Mouse (Mus musculus) adrenal gland, postnatal 14 days (tissue): ENCODE measurements around the gene Zfp697. TPM values are rescaled to one million over a fixed set of nuclear protein-coding genes. Genes with fewer than 3 reads are reported as not detected.

Experiments used
- DNase-seq: peaks from one replicate; pipeline ENCODE4 v3.0.0; 2021; ENCODE audit warnings: mixed read lengths
- long read RNA-seq, 2 experiments: library from polyadenylated mRNA; stranded (forward); transcript quantifications; one replicate each; pipeline ENCODE4 v2.0.0; 2021
- total RNA-seq: library from RNA; stranded (reverse); gene quantifications from 2 replicates; pipeline ENCODE4 v1.2.3, GENCODE M21; 2021

The Zfp697 gene
- 3.4 and 4.3 TPM in 2 replicates for total RNA-seq
- long read RNA-seq, experiment 1, partial matches to known transcripts: 0 of 4 reads
- long read RNA-seq, experiment 1, other reads (novel, unspliced or antisense): 2 of 4 reads
- long read RNA-seq, experiment 2, partial matches to known transcripts: 0 of 1 reads
- long read RNA-seq, experiment 2, other reads (novel, unspliced or antisense): 0 of 1 reads

- peak; percentile 89 for DNase-seq
Observed at GRCm38 (mm10) chr3:98382246-98382939, at the start of gene Zfp697. Gene Zfp697 (plus strand): TSS chr3:98382461.

DNA sequence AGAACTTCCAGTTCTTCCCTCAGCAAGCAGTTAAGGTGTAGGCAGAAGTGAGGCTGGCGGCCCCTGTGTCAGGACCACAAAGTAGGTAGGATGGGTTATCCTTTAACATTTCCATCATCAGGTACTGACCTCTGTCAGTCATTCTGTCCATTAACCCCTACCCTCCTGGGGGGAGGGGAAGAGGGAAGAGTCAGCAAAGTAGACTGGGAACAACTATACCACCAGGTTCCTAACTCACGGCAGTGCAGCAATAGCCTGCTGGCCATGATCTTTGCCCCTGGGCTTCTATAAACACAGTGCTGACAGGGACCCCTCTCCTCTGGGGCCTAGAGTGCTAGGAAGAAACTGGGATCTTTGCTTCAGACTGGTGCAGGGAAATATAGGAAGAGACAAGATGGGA lies 48.3 kb upstream of the Zfp697 start:
- no peak for DNase-seq

DNA sequence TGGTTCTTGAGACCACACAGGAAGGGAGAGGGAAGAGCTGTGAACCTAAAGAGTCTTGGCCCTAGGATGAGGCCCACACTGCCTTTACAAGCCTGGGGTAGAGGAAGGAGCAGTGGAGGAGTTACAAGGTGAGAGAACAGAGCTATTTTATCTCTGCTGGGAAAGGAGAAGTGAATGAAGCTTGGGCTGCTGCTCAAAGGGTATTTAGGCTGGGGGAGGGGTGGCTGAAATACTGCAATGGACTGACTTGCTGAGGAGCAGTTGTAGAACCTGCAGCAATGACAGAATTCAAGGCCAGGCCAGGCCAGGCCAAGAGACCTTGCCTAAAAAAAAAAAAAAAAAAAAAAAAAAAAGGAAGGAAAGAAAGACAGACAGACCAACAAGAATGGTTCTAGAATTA lies 46.9 kb upstream of the Zfp697 start:
- no peak for DNase-seq

DNA sequence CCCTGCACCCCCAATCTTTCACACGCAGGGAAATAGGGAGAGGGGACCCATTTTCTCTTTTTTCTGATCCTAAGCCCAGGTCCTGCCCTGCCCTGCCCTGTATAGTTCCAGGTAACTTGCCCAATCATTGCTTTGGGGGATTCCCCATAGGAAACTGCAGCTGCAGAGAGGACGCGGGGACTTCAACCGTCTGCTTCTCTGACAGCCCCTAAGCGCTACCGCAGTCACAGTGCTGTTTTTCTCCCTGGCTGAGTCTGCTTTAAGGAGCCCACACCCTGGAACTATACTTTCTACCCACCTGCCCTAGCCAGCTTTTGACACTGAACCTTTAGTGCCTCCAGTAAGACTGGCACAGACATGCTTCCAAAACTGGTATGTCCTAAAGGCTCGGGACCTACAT lies 46.4 kb upstream of the Zfp697 start:
- no peak for DNase-seq

- DNase-seq: no peak
Observed at GRCm38 (mm10) chr3:98336661-98337654, 45.3 kb upstream of the Zfp697 start.

DNA sequence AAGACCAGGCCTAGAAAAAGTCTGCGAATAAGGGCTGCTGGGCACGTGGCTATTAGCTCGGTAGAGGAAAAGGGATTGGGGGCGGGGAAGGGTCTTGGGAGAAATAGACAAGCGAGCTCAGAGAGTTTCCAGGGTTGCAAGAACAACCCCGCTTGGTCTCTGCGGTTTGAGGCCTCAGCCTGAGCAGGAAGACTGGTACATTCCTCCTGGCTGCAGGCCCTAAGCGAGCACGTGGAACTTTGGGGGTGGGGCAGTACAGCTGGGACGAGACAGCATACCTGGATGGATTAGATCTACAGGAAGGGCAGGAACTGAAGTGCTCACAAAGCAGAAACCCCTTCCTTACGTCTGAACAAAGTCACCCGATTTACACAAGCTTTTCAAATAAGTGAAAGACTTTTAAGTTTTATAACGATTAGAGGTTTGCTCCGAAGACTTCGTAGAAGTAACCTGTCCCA lies 43.6 kb upstream of the Zfp697 start:
- DNase-seq: peak; percentile 71

- DNase-seq: peak; percentile 72
Observed at GRCm38 (mm10) chr3:98339097-98339705, 43.1 kb upstream of the Zfp697 start.

- DNase-seq: peak; percentile 82
Observed at GRCm38 (mm10) chr3:98339706-98340109, 42.6 kb upstream of the Zfp697 start, which contains the start of gene Phgdh. Gene Phgdh (minus strand): TSS chr3:98339990.

GRCm38 (mm10) chr3:98340818-98341594 lies 41.3 kb upstream of the Zfp697 start:
- DNase-seq: peak; percentile 22

GRCm38 (mm10) chr3:98343235-98343634 lies 39.0 kb upstream of the Zfp697 start:
- no peak for DNase-seq

- DNase-seq: no peak
Observed at GRCm38 (mm10) chr3:98348106-98348505, 34.2 kb upstream of the Zfp697 start.

DNA sequence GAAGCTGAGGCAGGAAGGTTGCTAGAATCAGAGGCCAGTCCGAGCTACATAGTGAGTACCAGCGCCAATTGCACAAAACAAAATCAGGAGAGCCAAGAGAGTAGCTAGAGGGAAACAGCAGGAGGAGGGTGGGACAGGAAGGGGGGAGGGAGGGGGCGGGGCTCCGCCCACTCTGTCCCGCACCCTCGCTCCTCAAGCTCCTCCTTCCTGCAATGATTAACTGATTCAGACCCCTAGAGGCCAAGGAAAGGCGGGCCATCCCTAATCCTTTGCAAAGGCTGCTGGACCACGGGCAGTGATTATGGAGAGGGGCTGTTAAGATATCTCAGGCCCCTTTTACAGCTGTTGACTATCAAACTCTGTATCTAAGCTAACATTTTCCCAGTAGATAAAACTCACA lies 33.6 kb upstream of the Zfp697 start:
- no peak for DNase-seq

- peak; percentile 80 for DNase-seq
Observed at GRCm38 (mm10) chr3:98353892-98354291, 28.4 kb upstream of the Zfp697 start.

DNA sequence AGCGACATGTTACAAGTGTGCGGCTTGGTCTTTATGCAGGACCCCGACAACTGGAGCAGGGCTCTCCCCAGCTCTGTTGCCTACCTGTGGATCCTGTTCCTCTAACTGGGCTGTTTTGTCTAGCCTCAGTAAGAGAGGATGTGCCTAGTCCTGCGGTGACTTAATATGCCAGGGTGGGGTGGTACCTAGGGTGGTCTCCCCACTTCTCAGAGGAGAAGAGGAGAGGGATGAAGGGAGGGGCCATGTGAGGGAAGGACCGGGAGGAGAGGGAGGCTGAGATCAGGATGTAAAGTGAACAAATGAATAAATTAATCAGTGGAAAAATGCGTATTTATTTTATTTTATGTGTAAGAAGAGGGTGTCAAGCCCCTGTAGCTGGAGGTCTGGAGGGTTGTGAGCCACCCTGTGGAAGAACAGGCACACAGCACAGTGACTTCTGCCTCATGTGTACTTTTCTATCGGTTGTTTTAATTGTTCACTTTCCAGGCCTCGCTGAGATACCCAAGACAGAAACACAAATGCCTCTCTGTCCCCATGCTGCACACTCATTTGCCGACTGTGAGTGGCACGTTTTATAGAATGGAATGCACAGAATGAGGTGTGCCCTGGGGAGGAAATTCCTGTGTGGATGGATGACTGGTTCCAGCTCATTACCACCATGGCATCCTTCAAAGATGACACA lies 26.8 kb upstream of the Zfp697 start:
- no peak for DNase-seq

GRCm38 (mm10) chr3:98356026-98356365 lies 26.3 kb upstream of the Zfp697 start:
- no peak for DNase-seq

DNA sequence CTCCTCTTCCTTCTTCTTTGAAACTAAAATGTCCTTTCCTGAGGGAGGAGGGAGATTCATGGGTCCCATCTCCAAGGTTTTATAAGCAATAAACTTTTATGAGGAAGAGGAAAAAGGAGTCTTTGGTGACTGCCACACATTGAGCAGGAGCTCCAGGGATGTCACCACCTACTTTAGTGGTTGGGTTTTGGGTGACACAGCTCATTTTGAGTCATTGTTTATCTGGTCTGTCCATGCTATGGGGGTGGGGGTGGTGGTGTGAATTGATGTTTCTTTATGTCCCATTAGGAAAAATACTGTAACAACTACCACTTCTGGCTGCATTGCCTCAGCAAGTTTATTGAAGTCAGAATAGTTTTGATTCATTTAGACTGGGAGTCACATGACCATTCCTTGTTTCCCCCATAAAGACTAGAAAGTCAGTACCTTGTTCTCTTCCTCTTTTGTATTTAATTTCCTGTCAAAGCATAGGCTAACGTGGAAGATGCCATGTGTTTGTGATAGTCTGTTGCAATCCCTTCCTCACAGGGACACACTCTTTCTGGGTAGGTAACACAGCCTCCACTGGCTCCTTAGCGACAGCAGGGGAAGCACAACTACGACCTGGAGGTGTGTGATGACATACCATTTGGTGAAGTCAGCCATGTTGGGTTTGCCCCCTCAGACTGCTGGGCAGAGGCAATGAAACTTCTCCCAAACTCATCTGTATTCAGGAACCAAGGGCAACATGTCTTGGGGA lies 25.5 kb upstream of the Zfp697 start:
- no peak for DNase-seq

DNA sequence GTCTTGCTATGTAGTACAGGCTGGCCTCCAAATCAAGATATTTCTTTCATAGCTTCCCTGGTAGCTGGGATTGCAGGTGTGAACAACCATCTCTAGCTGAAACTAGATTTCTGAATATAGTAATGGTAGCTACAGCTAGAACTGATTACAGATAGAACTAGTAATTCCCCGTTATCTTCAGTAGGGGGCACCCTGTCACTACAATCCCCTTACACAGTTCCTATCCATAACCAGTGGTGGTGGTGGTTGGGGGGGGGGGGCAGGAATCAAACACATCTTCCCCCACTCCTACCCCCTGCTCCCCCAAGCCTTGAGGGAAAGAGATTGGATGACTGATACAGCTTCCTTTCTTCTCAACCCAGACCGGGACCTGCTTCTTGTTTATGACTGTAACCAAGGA lies 19.5 kb upstream of the Zfp697 start:
- peak; percentile 39 for DNase-seq

DNA sequence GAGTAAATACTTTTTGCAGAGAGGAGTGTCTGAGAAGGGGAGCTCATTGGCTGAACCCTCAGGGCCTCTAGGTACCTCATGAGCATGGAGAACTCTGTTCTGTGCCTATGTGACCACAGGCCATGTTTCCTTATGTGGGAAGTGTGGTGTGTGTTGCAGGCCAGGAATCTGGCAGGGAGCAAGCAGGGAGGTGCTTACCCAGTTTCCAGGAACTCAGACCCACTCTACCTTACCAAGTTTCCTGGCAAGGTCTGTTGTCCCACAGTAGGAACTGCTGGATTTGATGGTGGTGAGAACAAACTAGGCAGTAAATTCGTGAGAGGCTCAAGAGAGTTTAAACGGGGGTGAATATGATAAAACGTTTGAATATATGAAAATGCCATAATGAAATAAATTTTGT lies 16.2 kb upstream of the Zfp697 start:
- no peak for DNase-seq

DNA sequence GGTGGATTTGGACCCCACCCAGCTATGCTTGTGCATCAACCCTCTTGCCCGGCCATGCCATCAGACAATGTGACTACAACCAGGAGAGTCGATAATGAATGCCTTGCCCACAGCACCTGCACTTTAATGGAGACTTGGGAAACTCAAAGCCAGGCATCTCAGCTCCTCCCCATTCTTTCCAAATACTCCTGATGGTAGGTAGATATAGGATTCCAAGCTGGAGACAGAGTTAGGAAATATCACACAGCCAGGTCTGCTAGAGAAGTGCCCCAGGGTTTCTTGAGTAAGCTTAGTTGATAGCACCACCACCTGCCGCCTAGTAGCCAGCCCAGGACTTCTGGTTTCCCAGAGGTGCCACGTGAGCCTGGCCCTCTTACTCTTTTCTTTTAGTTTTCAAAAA lies 15.4 kb upstream of the Zfp697 start:
- DNase-seq: no peak

- DNase-seq: no peak
Observed at GRCm38 (mm10) chr3:98368283-98368682, 14.0 kb upstream of the Zfp697 start.
